Mouse (Mus musculus): ENCODE measurements around the gene Gm3238. TPM values are rescaled to one million over a fixed set of nuclear protein-coding genes. Genes with fewer than 3 reads are reported as not detected.
"Not testable (repeated sequence)": the region's sequence is repeated elsewhere in the genome, so short reads cannot be mapped to it uniquely, and the experiment has no call there.

The Gm3238 gene
- not detected for total RNA-seq (2021)
- long read RNA-seq, experiment 1, result 0 reads
- long read RNA-seq, experiment 2, result 0 reads

DNA sequence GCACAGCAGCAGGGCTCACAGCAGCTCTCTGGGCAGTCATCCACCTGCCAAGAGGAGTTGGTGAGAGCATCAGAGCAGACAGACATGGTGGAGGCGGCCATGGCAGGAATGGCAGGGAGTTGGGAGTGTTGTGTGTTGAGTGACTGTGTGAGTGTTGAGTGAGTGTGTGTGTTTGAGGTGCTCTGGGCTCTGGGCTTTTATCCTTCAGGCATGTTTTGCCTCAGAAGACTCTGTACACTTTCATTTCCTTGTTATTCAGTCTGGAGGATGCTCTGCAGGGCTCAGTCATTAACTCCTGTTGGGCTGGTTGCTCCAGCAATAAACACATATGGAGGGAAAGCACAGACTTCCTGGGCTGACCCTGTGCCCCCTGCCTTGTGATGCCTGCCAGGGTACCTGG is at the start of gene Gm3238:
Gene Gm3238, minus strand, starts transcription at position 101 of the 400 bp plus-strand sequence.
- not testable (repeated sequence) for DNase-seq (ENCODE audit: low spot score)

DNA sequence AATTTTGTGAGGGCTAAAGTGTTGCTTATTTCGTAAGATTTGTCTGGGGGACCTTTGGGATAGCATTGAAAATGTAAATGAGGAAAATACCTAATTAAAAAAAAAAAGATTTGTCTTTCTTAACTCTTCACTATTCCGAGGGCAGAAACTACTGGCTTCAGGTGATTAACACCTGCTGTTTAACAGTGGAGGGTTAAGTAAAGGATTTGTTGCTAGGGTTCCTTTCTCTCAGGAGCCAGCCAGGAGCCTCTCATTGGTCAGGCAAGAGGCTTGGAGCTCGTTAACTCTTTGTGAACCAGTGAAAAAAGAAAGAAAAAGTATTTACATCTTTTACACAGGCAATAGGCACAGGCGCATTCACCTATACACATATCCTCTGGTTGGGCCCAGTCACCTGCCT is 48.1 kb upstream of the Gm3238 start:
- no peak for DNase-seq (ENCODE audit: low spot score)

DNA sequence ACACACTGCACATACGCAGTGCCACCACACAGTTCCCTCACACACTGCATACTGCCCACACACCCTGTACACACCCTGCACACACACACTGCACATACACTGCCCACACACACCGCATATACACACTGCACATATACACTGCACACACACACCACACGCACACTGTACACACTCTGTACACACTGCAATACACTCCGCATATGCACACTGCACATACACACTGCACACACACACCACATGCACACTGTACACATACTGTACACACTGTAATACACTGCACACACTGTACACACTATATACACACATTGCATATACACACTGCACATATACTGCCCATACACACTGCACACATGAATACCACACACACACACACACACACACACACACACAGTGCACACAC is 47.4 kb upstream of the Gm3238 start:
- DNase-seq (ENCODE audit: low spot score), result no peak

DNA sequence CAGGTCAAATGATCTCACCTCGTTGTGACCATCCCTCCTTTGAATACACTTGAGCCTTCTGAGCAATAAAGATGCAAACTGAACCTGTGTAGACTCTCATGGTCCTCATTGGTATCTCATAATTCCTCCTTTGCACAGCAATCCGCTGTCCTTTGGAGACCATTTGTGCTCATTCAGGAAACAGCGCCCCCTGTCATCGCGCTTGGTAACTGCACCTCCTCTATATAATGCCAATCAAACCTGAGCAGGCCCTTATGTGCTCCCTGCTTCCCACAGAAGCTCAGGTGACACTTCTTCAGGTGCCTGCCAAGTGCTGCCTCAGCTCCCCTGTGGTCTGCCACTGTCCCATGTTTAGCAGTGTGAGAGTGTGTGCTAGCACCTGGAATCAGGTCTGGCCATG is 44.4 kb upstream of the Gm3238 start:
- no peak for DNase-seq (ENCODE audit: low spot score)

DNA sequence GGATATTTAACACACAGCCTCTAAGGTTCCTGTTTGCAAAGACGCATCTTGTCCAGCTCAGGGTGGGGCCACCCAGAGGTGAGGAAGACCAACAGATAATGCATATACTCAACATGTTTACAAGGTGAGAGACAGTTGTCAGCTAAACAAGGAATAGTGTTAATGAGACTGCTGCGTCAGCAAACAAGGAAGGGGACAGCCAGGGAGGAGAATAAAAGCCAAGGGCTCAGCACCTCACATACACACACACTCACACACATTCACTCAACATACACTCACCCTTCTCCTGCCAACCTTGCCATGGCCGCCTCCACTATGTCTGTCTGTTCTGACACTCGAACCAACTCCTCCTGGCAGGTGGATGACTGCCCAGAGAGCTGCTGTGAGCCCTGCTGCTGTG is 43.3 kb upstream of the Gm3238 start, which contains the start of gene Gm2696:
Gene Gm2696, plus strand, starts transcription at position 301 of the 400 bp plus-strand sequence.
- no peak for DNase-seq (ENCODE audit: low spot score)

DNA sequence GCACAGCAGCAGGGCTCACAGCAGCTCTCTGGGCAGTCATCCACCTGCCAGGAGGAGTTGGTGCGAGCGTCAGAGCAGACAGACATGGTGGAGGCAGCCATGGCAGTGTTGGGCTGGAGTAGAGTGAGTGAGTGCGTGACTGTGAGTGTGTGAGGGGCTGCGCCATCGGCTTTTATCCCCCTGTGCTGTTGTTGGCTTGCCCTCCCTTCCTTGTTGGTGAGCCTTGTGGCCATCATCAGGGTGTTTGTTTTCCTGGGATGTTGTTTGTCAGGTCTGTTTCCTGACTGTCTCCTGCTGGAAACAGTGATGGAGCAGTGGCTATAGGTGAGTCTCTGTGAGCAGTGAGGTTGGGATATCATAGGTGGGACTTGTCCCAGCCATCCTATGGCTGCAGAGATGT is 40.6 kb upstream of the Gm3238 start, which contains the start of gene Gm9507:
Gene Gm9507, minus strand, starts transcription at position 101 of the 400 bp plus-strand sequence.
- no peak for DNase-seq (ENCODE audit: low spot score)

DNA sequence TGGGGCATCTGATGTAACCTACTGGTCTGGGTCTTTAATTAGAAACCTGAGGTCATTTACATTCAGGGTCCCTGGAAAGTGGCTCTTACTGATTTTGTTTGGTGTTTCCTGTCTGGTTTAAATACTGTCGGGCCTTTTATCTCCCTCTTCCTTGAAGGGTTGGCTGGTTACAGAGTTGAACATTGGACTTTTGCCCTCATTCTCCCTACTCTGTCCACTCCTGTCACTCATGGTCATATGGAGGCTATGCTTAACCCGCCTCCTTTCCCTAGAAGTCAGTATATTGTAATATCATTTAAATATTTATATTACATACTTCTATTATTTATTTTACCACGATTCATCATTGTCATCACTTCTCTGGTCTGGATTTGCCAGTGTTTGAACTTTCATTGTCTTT is 33.0 kb upstream of the Gm3238 start:
- DNase-seq (ENCODE audit: low spot score), result no peak

DNA sequence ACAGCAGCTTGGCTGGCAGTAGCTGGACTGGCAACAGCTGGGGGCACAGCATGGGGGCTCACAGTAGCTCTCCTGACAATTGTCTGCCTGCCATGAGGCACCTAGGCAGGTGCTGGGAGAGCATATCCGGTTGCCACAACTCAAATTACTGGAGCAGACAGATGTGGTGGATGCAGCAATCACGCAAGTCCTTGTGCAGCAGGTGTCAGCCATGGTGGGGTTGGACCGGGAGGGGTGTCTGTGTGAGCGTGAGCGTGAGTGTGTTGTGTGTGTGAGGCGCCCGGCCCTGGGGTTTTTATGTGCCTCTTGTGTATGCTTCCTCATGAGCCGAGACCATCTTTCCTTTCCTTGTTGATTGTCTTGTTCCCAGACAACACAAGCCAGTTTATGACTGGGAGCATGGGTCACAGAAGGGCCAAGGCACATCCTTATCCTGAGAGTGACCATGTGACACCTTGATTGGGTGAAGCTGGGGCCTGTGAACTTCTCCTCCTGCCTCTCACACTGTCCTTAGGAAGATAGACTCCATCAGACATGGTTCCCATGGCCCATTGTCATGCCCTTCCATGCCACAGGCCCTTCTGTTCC is 27.9 kb upstream of the Gm3238 start, which contains the start of gene Gm19668:
Gene Gm19668, minus strand, starts transcription at position 213 of the 588 bp plus-strand sequence.
- no peak for DNase-seq (ENCODE audit: low spot score)

DNA sequence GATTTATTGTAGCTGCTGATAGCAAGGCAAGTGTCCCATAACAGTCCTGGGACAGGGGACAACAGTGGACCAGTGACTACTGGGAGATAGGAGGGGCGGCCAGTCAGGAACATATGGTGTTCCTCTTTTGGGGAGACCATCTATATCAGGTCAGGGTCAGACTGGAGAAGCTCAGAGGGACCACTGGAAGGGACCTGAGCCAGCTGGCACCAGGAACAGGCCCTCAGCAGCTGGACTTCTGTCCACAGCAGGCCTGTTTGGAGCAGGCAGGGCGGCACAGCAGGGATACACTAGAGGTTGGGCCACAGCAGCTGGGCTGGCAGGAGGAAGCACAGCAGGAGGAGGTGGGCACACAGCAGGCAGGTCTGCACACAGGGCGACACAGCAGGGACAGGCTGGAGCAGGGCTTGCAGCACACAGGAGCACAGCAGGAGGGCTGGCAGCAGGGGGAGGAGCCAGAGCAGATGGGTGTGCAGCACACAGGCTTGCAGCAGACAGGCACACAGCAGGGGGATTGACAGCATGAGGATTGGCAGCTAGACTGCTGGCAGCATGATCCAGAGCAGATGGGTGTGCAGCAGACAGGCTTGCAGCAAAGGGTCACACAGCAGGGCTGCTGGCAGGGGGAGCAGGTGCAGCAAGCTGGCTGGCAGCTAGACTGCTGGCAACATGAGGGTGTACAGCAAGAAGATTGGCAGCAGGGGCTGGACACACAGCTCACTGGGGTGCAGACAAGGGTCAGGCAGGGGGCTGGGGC is 27.2 kb upstream of the Gm3238 start:
- not testable (repeated sequence) for DNase-seq (ENCODE audit: low spot score)

DNA sequence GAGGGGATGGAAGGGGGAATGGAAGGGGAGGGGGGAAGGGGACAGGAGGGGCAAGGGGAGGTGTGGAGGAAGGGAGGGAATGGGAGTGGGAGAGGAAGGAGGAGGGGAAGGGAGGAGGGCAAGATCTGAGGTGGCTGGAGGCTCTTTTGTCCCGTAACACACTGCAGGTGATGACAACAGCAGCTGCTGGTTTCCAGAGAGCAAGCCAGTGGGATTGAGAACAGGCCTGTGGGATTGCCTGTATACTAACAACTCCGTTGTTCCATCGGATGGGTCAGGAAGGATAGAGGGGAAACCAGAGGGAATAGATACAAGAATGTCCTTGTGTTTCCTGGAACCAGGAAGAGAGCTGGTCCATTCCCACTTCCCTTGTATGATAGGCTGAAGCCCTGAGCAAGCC is 26.6 kb upstream of the Gm3238 start:
- DNase-seq (ENCODE audit: low spot score), result no peak

DNA sequence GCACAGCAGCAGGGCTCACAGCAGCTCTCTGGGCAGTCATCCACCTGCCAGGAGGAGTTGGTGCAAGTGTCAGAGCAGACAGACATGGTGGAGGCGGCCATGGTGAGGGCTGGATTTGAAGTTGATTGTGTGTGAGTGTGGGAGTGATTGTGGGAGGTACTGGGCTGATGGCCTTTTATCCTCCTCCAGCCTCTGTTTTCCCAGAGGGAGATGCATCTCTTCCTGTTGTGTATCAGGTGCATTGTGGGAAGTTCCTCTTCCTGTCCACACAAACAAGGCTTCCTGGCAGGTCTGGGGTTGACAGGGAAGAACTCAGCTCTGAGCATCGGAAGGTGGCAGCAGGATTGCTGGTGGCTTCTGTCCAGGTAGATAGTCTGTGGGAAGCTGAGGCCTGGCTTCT is 23.9 kb upstream of the Gm3238 start, which contains the start of gene Gm9639:
Gene Gm9639, minus strand, starts transcription at position 101 of the 400 bp plus-strand sequence.
- DNase-seq (ENCODE audit: low spot score), result no peak

DNA sequence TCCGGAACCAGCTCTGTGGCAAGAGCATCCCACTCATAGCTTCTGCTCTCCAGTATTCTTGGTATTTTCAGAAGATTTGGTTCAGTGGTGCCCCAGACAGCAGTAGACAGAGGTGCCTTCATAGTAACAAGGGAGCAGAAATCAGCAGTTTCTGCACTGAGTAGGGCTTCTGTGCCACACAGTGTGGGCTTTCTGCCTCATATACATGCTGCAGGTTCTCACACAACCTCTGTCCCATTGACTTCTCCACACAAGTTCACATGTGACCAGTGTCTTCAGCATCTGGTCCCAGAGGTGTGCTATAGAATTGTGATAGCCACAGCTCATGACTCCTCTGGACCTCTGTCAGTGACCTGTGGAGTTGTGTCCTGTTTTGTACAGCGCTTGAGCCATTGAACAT is 17.5 kb upstream of the Gm3238 start:
- no peak for DNase-seq (ENCODE audit: low spot score)

DNA sequence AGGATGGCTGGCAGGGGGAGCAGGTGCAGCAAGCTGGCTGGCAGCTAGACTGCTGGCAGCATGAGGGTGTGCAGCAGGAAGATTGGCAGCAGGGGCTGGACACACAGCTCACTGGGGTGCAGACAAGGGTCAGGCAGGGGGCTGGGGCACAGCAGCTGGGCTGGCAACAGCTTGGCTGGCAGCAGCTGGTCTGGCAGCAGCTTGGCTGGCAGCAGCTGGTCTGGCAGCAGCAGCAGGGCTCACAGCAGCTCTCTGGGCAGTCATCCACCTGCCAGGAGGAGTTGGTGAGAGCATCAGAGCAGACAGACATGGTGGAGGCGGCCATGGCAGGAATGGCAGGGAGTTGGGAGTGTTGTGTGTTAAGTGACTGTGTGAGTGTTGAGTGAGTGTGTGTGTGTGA is 16.8 kb upstream of the Gm3238 start, which contains the start of gene Gm7137:
Gene Gm7137, minus strand, starts transcription at position 325 of the 400 bp plus-strand sequence.
- not testable (repeated sequence) for DNase-seq (ENCODE audit: low spot score)

DNA sequence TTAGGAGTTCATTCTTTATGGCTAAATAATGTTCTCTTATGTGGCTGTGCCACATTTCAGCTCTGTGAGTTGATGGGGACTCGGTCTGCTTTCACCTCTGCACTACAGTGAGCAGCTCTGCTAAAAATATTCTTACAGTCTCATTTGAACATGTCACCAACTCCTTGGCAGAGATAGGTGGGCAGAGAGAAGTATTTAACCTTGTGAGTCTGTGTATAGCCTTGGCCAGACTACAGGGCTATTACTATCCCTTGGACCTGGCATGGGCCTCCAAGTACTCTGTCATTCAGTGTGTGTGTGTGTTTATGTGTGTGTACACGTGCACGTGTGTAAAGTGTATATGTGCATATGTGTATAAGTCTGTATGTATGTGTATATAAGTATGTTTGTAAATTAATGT is 12.3 kb upstream of the Gm3238 start:
- DNase-seq (ENCODE audit: low spot score), result not testable (repeated sequence)

DNA sequence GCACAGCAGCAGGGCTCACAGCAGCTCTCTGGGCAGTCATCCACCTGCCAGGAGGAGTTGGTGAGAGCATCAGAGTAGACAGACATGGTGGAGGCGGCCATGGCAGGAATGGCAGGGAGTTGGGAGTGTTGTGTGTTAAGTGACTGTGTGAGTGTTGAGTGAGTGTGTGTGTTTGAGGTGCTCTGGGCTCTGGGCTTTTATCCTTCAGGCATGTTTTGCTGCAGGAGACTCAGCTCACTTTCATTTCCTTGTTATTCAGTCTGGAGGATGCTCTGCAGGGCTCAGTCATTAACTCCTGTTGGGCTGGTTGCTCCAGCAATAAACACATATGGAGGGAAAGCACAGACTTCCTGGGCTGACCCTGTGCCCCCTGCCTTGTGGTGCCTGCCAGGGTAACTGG is 11.3 kb upstream of the Gm3238 start, which contains the start of gene Gm3250:
Gene Gm3250, minus strand, starts transcription at position 101 of the 400 bp plus-strand sequence.
- DNase-seq (ENCODE audit: low spot score), result not testable (repeated sequence)

DNA sequence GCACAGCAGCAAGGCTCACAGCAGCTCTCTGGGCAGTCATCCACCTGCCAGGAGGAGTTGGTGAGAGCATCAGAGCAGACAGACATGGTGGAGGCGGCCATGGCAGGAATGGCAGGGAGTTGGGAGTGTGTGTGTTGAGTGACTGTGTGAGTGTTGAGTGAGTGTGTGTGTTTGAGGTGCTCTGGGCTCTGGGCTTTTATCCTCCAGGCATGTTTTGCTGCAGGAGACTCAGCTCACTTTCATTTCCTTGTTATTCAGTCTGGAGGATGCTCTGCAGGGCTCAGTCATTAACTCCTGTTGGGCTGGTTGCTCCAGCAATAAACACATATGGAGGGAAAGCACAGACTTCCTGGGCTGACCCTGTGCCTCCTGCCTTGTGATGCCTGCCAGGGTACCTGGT is 5.7 kb upstream of the Gm3238 start, which contains the start of gene Gm7138:
Gene Gm7138, minus strand, starts transcription at position 101 of the 400 bp plus-strand sequence.
- not testable (repeated sequence) for DNase-seq (ENCODE audit: low spot score)

DNA sequence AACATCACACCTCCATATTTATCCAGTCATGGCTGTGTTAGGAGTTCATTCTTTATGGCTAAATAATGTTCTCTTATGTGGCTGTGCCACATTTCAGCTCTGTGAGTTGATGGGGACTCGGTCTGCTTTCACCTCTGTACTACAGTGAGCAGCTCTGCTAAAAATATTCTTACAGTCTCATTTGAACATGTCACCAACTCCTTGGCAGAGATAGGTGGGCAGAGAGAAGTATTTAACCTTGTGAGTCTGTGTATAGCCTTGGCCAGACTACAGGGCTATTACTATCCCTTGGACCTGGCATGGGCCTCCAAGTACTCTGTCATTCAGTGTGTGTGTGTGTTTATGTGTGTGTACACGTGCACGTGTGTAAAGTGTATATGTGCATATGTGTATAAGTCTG is 1.0 kb upstream of the Gm3238 start:
- not testable (repeated sequence) for DNase-seq (ENCODE audit: low spot score)

DNA sequence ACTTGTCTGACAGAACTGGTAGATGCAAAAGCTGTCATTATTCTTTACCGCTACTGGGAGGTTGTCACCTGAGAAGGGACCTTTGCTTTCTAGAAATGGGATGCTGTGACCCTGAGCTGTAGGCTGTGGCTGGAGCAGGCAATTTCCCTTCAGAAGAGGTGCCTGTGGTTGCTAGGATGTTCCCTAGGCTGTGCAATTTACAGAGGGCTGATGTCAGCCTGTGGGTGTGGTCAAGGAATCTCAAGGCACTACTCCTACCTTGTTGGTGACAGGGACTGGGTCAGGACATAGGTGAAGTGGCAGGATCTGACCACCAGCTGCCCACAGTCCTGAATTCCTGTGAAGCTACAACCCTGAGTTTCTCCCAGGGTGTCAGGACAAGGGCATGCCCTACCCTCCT is 1.4 kb downstream of the Gm3238 start:
- DNase-seq (ENCODE audit: low spot score), result no peak

DNA sequence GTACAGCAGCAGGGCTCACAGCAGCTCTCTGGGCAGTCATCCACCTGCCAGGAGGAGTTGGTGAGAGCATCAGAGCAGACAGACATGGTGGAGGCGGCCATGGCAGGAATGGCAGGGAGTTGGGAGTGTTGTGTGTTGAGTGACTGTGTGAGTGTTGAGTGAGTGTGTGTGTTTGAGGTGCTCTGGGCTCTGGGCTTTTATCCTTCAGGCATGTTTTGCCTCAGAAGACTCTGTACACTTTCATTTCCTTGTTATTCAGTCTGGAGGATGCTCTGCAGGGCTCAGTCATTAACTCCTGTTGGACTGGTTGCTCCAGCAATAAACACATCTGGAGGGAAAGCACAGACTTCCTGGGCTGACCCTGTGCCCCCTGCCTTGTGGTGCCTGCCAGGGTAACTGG is 11.5 kb downstream of the Gm3238 start, which contains the start of gene Gm3233:
Gene Gm3233, minus strand, starts transcription at position 101 of the 400 bp plus-strand sequence.
- not testable (repeated sequence) for DNase-seq (ENCODE audit: low spot score)

DNA sequence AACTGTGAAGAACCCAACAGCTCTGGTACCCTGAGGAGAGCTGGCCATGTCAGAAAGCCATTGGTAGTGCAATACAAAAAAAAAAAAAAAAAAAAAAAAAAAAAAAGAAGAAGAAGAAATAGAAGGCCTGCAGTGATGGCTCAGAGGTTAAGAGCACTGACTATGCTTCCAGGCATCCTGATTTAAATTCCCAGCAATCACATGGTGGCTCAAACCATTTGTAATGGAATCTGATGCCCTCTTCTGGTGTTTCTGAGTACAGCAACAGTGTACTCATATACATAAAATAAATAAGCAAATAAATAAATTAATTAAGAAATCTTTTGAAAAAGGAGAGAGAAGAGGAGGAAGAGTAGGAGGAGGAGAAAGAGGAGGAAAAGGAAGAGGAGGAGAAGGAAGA is 17.7 kb downstream of the Gm3238 start:
- DNase-seq (ENCODE audit: low spot score), result no peak

DNA sequence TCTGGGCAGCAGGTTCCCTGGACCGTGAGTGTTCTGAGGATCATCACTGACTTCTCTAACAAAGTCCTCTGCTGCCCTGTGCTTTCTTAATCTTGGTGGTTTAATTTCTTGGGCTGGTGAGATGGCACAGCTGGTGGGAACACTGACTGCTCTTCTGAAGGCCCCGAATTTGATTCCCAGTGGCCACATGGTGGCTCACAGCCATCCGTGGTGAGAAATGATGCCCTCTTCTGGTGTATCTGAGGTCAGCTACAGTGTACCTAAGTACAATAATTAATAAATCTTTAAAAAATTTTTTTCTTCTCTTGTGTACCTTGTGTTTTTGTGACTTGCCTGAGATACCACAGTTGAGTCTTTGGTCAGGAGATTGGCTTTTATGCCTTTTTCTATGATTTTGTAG is 18.8 kb downstream of the Gm3238 start:
- DNase-seq (ENCODE audit: low spot score), result not testable (repeated sequence)

DNA sequence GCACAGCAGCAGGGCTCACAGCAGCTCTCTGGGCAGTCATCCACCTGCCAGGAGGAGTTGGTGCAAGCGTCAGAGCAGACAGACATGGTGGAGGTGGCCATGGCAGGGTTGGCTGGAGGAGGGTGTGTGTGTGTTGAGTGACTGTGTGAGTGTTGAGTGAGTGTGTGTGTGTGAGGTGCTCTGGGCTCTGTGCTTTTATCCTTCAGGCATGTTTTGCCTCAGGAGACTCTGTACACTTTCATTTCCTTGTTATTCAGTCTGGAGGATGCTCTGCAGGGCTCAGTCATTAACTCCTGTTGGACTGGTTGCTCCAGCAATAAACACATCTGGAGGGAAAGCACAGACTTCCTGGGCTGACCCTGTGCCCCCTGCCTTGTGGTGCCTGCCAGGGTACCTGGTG is 19.9 kb downstream of the Gm3238 start, which contains the start of gene Gm9736:
Gene Gm9736, minus strand, starts transcription at position 101 of the 400 bp plus-strand sequence.
- not testable (repeated sequence) for DNase-seq (ENCODE audit: low spot score)

All from gastrocnemius, adult 18-20 months (tissue).